13 mouse cellular contexts compared by ENCODE assay signal in the genomic region with DNA sequence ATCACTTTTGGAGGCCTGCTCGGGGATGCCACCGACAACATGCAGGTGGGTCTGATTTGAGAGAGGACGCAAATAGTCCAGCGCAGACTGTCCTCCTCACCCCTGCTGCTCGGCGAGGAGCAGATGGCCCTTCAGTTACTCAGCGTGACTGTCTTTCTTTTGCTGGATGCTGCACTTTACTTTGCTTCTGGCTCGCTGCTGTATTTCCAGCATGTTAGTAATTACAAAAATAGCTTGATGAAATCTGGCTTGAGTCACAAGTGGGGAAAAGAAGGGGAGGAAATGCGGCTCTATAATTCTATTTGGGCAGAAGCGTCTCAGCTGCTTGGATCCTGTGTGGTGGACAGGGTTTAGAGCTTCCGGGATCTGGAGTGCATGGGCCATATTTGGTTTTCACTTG.
DNase-seq lines count a peak whose midpoint lies in the region; ATAC-seq and TF ChIP-seq lines count a peak whose summit lies in the region.
"Had no signal": no experiment of that assay in that cellular context is flagged by ENCODE, and none has a peak within 500 bp of the region (broad histone marks: within the 10 kb centered on the region; RNA-seq: fewer than 3 reads in every experiment).

No protein-coding gene starts in this region.

- no peaks in the 10 kb centered on the region for H3K36me3 ChIP-seq in midbrain, postnatal 0 days (ENCODE audit: insufficient read depth, low read length)
- H3K36me3 ChIP-seq in midbrain, embryonic 15.5 days (replicated peaks) = no peaks in the 10 kb centered on the region
- H3K36me3 ChIP-seq: lung, embryonic 15.5 days; stomach, embryonic 15.5 days had no signal

- H3K4me3 ChIP-seq in midbrain, postnatal 0 days (ENCODE audit: low read depth, low read length) = no peak overlapping the region
- H3K4me3 ChIP-seq in midbrain, embryonic 15.5 days = no peak overlapping the region
- H3K4me3 ChIP-seq: heart, embryonic 12.5 days; lung, embryonic 15.5 days; stomach, embryonic 15.5 days had no signal

- intact Hi-C loops in left cerebral cortex, postnatal 10 days (cut with DNase I) = loop anchor here (10.0 kb wide), 1 partner anchor 201 kb away; no protein-coding TSS in a partner anchor

- H3K27me3 ChIP-seq in midbrain, postnatal 0 days (ENCODE audit: insufficient read depth, low read length) = no peaks in the 10 kb centered on the region
- no peaks in the 10 kb centered on the region for H3K27me3 ChIP-seq in midbrain, embryonic 15.5 days (replicated peaks)
- H3K27me3 ChIP-seq: heart, embryonic 12.5 days; lung, embryonic 15.5 days; stomach, embryonic 15.5 days had no signal

- whole genome bisulfite sequencing in midbrain, postnatal 0 days = 91% methylated on average over 11 of the region's 11 CpGs
- WGBS in midbrain, embryonic 15.5 days = 83% methylated on average over 11 of the region's 11 CpGs

- no peaks in the 10 kb centered on the region for H3K4me1 ChIP-seq in midbrain, postnatal 0 days (ENCODE audit: insufficient read depth, low read length)
- no peaks in the 10 kb centered on the region for H3K4me1 ChIP-seq in midbrain, embryonic 15.5 days
- H3K4me1 ChIP-seq: heart, embryonic 12.5 days; lung, embryonic 15.5 days; stomach, embryonic 15.5 days had no signal

- no peak for TF ChIP-seq CTCF in midbrain, postnatal 0 days (IDR thresholded peaks at IDR 0.05)

- no peak overlapping the region for H3K9ac ChIP-seq in midbrain, postnatal 0 days (replicated peaks; ENCODE audit: low read length, poor library complexity, severe bottlenecking)
- H3K9ac ChIP-seq in midbrain, embryonic 15.5 days = no peak overlapping the region
- H3K9ac ChIP-seq: heart, embryonic 12.5 days; lung, embryonic 15.5 days; stomach, embryonic 15.5 days had no signal

- no peak overlapping the region for H3K27ac ChIP-seq in midbrain, postnatal 0 days (ENCODE audit: low read depth, low read length)
- H3K27ac ChIP-seq in midbrain, embryonic 15.5 days = no peak overlapping the region
- H3K27ac ChIP-seq: lung, embryonic 15.5 days; stomach, embryonic 15.5 days had no signal

- no peak overlapping the region for H3K4me2 ChIP-seq in midbrain, postnatal 0 days (ENCODE audit: low read depth, low read length, poor library complexity, severe bottlenecking)
- H3K4me2 ChIP-seq in midbrain, embryonic 15.5 days = no peak overlapping the region
- H3K4me2 ChIP-seq: heart, embryonic 12.5 days; lung, embryonic 15.5 days; stomach, embryonic 15.5 days had no signal

- H3K9me3 ChIP-seq in midbrain, postnatal 0 days (ENCODE audit: low read length) = no peaks in the 10 kb centered on the region
- no peaks in the 10 kb centered on the region for H3K9me3 ChIP-seq in midbrain, embryonic 15.5 days
- H3K9me3 ChIP-seq: heart, embryonic 12.5 days; lung, embryonic 15.5 days; stomach, embryonic 15.5 days had no signal

- no peak for ATAC-seq in midbrain, postnatal 0 days (ENCODE audit: low FRiP score)
- ATAC-seq in midbrain, embryonic 15.5 days (replicated peaks) = no peak

- DNase-seq in midbrain, postnatal 0 days (ENCODE audit: low spot score) = peak; percentile 21
- peak; percentile 59 to 75 for DNase-seq in frontal cortex, postnatal 36 days (ENCODE audit: low spot score in 2 of 2)
- peak; percentile 23 to 29 for DNase-seq in left cerebral cortex, postnatal 10 days (ENCODE audit: extremely low spot score in 1 of 2, low spot score in 2 of 2)
- peak; percentile 81 for DNase-seq in telencephalon, adult 2 months (ENCODE audit: low read depth, low spot score)
- no peak for DNase-seq in ovary, postnatal 10 days (ENCODE audit: low spot score)
- no peak for DNase-seq in liver
- DNase-seq in ovary, postnatal 14 days (ENCODE audit: low spot score) = no peak
- DNase-seq: adrenal gland, postnatal 10 days; midbrain, embryonic 14.5 days had no signal

Comparison
In these comparisons a context has a peak if more than half of its experiments do, and no peak if none do; other contexts are left out.
1. DNase-seq: peak in midbrain, postnatal 0 days (single experiment), frontal cortex, postnatal 36 days (2 of 2), left cerebral cortex, postnatal 10 days (2 of 2) and telencephalon, adult 2 months (single experiment); none in ovary, postnatal 10 days (single experiment), liver (single experiment) and ovary, postnatal 14 days (single experiment).